Mouse (Mus musculus): ENCODE measurements around the gene Capn1. TPM values are rescaled to one million over a fixed set of nuclear protein-coding genes. Genes with fewer than 3 reads are reported as not detected.
A peak's percentile ranks its signal among the peaks of the same experiment; 100 is the strongest.

Capn1 gene
- polyA plus RNA-seq, 2 experiments = 25.6 to 28.0 TPM

DNA sequence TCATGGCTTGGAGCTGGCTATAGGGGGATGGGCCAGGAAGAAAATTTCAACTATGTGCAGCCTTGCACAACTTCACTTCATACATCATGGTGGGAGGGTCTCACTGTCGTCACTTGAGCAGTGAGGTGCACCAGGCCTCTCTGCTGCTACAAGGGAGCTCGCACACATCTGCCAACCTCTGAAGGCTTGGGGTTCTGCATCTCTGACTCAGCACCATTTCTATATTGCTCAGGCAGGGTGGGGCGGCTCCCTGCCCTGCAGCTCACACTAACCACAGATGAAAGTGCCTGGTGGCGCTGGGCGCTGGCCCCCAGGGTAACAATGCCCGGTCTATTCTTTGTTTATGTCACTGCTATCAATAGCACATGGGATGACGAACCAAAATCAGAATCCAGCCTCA is 70.7 kb downstream of the Capn1 start:
- no peak for TF ChIP-seq EP300 (IDR thresholded peaks at IDR 0.05; ENCODE audit: low read depth)
- no peak for TF ChIP-seq CTCF (IDR thresholded peaks at IDR 0.05; ENCODE audit: low read depth)
- WGBS (ENCODE audit: insufficient replicate concordance) = 60% methylated on average over 7 of the region's 7 CpGs

DNA sequence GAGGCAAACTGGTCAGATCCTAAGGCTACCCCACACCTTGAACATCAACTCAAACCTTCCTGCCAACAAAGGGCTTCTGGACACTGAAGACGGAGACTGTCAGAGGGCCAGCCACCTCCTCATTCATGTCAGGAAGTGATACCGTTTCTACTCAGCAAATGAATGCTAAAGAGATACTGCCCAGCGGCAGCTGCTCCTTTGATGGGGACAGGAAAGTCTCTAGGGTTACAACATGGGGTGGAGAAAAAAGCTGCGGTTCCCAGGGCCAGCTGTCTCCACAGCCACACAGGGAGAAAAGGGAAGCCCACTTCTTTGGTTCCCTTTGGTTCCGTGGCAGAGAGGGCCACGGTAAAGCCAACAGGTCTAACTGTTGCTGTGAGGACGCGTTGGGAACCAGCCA is 71.6 kb downstream of the Capn1 start:
- DNase-seq (ENCODE audit: low read depth in 3 of 3, low spot score in 3 of 3) (no peak), ATAC-seq (ENCODE audit: insufficient read depth) (no peak)
- no peaks in the 10 kb centered on the region for H3K27me3 ChIP-seq (ENCODE audit: control insufficient read depth, insufficient read depth, low read length)
- H3K4me3 ChIP-seq (ENCODE audit: insufficient read depth in 1 of 2, low read depth in 2 of 2, low read length in 2 of 2) = no peak overlapping the region
- 77% methylated on average over 8 of the region's 8 CpGs for WGBS (ENCODE audit: insufficient replicate concordance)
- no peak overlapping the region for H3K4me2 ChIP-seq (ENCODE audit: low read depth)
- H3K9me3 ChIP-seq (ENCODE audit: control insufficient read depth, low read length) = no peaks in the 10 kb centered on the region
- peaks cover 51% of the 10 kb centered on the region for H3K36me3 ChIP-seq (replicated peaks; ENCODE audit: control insufficient read depth, insufficient read depth, low read depth)
- H3K9ac ChIP-seq (replicated peaks) = no peak overlapping the region
- H3K27ac ChIP-seq = no peak overlapping the region
- peaks cover 0 to 13% of the 10 kb centered on the region in 2 experiments; a peak in 1 of 4 replicates for H3K4me1 ChIP-seq (replicated peaks; ENCODE audit: control insufficient read depth in 2 of 2, insufficient read depth in 2 of 2, low read length in 1 of 2)
- TF ChIP-seq CTCF (IDR thresholded peaks at IDR 0.05; ENCODE audit: low read depth) (no peak), EP300 (IDR thresholded peaks at IDR 0.05; ENCODE audit: low read depth) (no peak)

More for the DNA sequence above, 70.7 kb downstream of the Capn1 start:
- ATAC-seq (ENCODE audit: insufficient read depth) (peak; percentile 33; the same call in 1 of the 2 replicates), DNase-seq (ENCODE audit: low read depth in 3 of 3, low spot score in 3 of 3) (no peak)
- Histone ChIP-seq H3K4me3 (ENCODE audit: insufficient read depth in 1 of 2, low read depth in 2 of 2, low read length in 2 of 2) (no peak overlapping the region), H3K27me3 (ENCODE audit: control insufficient read depth, insufficient read depth, low read length) (no peaks in the 10 kb centered on the region), H3K9ac (replicated peaks) (no peak overlapping the region), H3K4me1 (replicated peaks; ENCODE audit: control insufficient read depth in 2 of 2, insufficient read depth in 2 of 2, low read length in 1 of 2) (peaks cover 0 to 13% of the 10 kb centered on the region in 2 experiments; a peak in 1 of 4 replicates), H3K9me3 (ENCODE audit: control insufficient read depth, low read length) (no peaks in the 10 kb centered on the region), H3K4me2 (ENCODE audit: low read depth) (no peak overlapping the region), H3K27ac (no peak overlapping the region), H3K36me3 (replicated peaks; ENCODE audit: control insufficient read depth, insufficient read depth, low read depth) (peaks cover 52% of the 10 kb centered on the region)

DNA sequence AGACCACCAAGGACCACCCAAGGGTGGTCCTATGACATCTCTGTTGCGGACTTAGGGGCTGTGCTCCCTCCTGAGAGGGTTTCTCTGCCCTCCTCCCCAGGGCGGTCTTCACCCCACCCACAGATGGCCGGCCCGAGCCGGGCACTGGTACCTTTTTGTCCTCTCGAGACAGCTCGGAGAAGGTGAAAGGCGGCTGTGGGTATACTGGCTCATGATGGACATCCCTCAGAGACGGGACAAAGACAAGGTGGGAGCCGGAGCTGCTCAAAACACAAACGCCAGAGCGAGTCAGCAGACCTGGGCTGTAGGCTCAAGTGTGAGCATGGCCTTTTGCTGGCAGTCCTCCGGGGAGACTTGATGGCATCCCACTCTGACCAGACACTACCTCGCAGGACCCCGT is 72.3 kb downstream of the Capn1 start:
- Histone ChIP-seq H3K27me3 (ENCODE audit: control insufficient read depth, insufficient read depth, low read length) (no peaks in the 10 kb centered on the region), H3K4me2 (ENCODE audit: low read depth) (no peak overlapping the region), H3K27ac (no peak overlapping the region), H3K9me3 (ENCODE audit: control insufficient read depth, low read length) (no peaks in the 10 kb centered on the region), H3K9ac (replicated peaks) (no peak overlapping the region), H3K36me3 (replicated peaks; ENCODE audit: control insufficient read depth, insufficient read depth, low read depth) (peaks cover 44% of the 10 kb centered on the region), H3K4me1 (replicated peaks; ENCODE audit: control insufficient read depth in 2 of 2, insufficient read depth in 2 of 2, low read length in 1 of 2) (peaks cover 3 to 17% of the 10 kb centered on the region in 2 experiments), H3K4me3 (ENCODE audit: insufficient read depth in 1 of 2, low read depth in 2 of 2, low read length in 2 of 2) (no peak overlapping the region)
- ATAC-seq (ENCODE audit: insufficient read depth) (no peak), DNase-seq (ENCODE audit: low read depth in 3 of 3, low spot score in 3 of 3) (no peak)
- TF ChIP-seq CTCF (IDR thresholded peaks at IDR 0.05; ENCODE audit: low read depth) (no peak), EP300 (IDR thresholded peaks at IDR 0.05; ENCODE audit: low read depth) (no peak)
- 86% methylated on average over 15 of the region's 15 CpGs for WGBS (ENCODE audit: insufficient replicate concordance)

DNA sequence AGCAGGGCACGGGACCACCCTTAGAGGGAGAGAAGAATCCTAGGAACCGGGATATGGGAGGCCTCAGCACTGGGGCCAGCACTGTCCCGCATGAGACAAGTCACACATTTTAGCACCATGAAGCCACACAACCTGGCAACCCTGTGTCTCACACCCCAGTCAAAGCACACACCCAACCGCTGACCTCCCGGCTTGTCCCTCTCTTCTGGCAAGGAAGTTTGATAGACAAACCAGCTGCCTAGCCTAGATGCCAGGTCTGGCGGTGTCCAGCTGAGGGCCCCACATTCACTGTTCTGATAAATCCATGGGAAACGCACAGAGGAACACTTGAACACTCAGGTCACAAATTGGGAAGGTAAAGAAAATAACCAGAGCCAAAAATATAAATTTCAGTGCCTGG is 73.1 kb downstream of the Capn1 start:
- DNase-seq (ENCODE audit: low read depth in 3 of 3, low spot score in 3 of 3) (no peak), ATAC-seq (ENCODE audit: insufficient read depth) (no peak)
- Histone ChIP-seq H3K27me3 (ENCODE audit: control insufficient read depth, insufficient read depth, low read length) (no peaks in the 10 kb centered on the region), H3K9ac (replicated peaks) (no peak overlapping the region), H3K4me2 (ENCODE audit: low read depth) (no peak overlapping the region), H3K36me3 (replicated peaks; ENCODE audit: control insufficient read depth, insufficient read depth, low read depth) (peaks cover 35% of the 10 kb centered on the region), H3K4me1 (replicated peaks; ENCODE audit: control insufficient read depth in 2 of 2, insufficient read depth in 2 of 2, low read length in 1 of 2) (peaks cover 9 to 25% of the 10 kb centered on the region in 2 experiments), H3K4me3 (ENCODE audit: insufficient read depth in 1 of 2, low read depth in 2 of 2, low read length in 2 of 2) (no peak overlapping the region), H3K27ac (no peak overlapping the region), H3K9me3 (ENCODE audit: control insufficient read depth, low read length) (no peaks in the 10 kb centered on the region)
- WGBS (ENCODE audit: insufficient replicate concordance) = 87% methylated on average over 7 of the region's 7 CpGs
- no peak for TF ChIP-seq CTCF (IDR thresholded peaks at IDR 0.05; ENCODE audit: low read depth)
- no peak for TF ChIP-seq EP300 (IDR thresholded peaks at IDR 0.05; ENCODE audit: low read depth)

DNA sequence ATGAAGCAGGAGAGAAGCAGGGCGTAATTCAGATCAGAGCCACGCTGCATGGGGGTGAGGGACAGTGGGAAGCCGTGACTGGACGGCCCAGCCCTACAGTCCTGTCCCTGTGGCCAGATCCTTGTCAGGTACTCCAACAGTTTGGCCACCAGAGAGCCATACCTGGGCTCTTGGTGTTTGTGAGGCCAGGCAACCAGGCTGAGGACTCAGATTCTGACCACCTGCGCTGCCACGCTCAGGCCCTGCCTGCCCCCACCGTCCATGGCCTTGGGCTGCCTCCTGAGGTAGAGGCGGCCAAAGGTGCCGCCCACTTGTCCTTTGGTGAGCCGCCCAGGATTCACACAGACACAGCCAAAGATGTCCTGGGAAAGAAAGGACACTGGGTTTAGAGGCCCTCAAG is 75.0 kb downstream of the Capn1 start:
- 85% methylated on average over 10 of the region's 10 CpGs for WGBS (ENCODE audit: insufficient replicate concordance)
- Histone ChIP-seq H3K27me3 (ENCODE audit: control insufficient read depth, insufficient read depth, low read length) (no peaks in the 10 kb centered on the region), H3K9me3 (ENCODE audit: control insufficient read depth, low read length) (no peaks in the 10 kb centered on the region), H3K9ac (replicated peaks) (no peak overlapping the region), H3K4me1 (replicated peaks; ENCODE audit: control insufficient read depth in 2 of 2, insufficient read depth in 2 of 2, low read length in 1 of 2) (peaks cover 12 to 25% of the 10 kb centered on the region in 2 experiments), H3K27ac (no peak overlapping the region), H3K36me3 (replicated peaks; ENCODE audit: control insufficient read depth, insufficient read depth, low read depth) (peaks cover 18% of the 10 kb centered on the region), H3K4me3 (ENCODE audit: insufficient read depth in 1 of 2, low read depth in 2 of 2, low read length in 2 of 2) (no peak overlapping the region), H3K4me2 (ENCODE audit: low read depth) (no peak overlapping the region)
- TF ChIP-seq CTCF (IDR thresholded peaks at IDR 0.05; ENCODE audit: low read depth) (no peak), EP300 (IDR thresholded peaks at IDR 0.05; ENCODE audit: low read depth) (no peak)
- ATAC-seq (ENCODE audit: insufficient read depth) (no peak), DNase-seq (ENCODE audit: low read depth in 3 of 3, low spot score in 3 of 3) (no peak)
